Mouse (Mus musculus) layer of hippocampus, postnatal 25 days (tissue): ENCODE results near the gene Acvr1. TPM values are rescaled to one million over a fixed set of nuclear protein-coding genes. Genes with fewer than 3 reads are reported as not detected.

Source experiments
- DNase-seq, 2 experiments: peaks; one replicate each; pipeline ENCODE4 v3.0.0; 2022; ENCODE audit warnings: mixed read lengths in 2 of 2, low spot score in 1 of 2; ENCODE audit errors: extremely low spot score in 1 of 2
- total RNA-seq, 2 experiments: library from RNA; stranded (reverse); gene quantifications; 2 replicates each; pipeline ENCODE4 v1.2.3; 2021

Acvr1 gene
- total RNA-seq, 2 experiments from 2014 or later: 43.1 to 48.2 TPM

DNA sequence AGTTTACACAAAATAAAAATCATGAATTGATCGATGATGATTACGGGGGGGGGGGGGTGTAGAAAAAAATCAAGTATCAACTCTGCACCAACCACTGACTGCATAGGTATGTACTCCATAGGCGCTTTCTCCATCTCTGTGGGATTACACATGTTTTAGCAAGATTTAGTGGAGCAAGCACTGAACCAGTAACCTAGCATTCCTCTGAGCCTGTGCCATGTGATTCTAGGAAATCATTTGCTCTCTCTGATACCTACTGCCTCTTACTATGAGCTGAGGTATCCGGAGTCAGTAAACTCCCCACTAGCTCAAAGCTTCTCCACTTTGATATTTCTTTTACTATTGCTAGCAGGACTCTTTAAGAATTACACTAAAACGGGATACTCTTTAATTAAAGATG lies 43.1 kb downstream of the Acvr1 start:
- no peak for DNase-seq

DNA sequence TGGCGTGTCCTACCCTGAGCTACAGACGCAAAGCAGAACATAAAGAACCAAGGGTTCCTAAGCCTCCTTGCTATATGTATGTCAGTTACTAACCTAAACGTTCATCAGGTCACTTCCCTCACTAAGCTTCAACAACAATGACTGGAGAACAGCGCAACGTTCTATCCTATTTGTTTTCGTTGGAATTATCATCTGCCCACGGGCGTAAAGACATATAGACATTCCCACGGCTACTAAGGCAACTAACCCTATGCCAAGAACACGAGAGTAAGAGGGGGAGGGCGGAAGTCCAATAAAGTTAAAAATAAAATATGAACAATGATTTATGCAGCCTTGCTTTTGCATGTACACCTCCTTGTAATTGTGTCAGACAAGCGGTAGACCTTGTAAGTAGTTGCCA lies 43.9 kb downstream of the Acvr1 start:
- no peak for DNase-seq

DNA sequence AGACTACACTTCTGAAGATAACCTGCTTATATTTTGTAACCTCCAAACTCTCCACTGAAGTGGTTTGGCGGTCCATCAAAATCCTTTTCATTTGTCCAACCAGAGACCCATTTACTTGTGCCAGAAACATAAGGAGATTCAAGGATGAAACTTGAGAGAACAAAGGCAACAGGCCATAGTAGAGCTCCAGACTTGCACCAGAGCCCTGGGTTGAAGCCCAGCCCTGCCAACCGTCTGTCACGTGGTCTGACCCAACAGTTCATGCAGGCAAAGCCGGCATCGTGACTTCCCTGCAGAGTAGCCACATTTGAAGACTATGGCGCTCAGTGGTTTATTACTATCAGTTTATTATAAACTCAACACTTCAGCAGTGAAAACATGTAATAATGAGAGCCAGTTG lies 45.3 kb downstream of the Acvr1 start:
- DNase-seq: no peak

DNA sequence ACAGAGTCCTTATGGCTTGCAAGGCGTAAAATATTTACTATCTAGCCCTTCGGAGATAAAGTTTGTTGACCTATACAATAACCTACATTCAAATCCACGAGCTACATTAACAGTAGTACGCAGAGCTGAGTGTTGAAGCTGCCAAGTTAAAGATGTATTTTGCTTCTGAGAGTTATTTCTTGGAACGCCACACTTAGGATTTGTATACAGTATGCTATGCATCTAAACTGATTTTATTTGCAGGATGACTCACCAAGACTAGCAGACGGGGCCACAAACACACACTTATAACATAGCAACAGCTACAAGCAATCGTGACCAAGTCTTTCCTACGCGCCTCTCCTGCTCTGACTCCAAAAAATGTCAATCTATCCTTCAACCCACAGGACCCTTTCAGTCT lies 46.2 kb downstream of the Acvr1 start:
- DNase-seq: no peak

DNA sequence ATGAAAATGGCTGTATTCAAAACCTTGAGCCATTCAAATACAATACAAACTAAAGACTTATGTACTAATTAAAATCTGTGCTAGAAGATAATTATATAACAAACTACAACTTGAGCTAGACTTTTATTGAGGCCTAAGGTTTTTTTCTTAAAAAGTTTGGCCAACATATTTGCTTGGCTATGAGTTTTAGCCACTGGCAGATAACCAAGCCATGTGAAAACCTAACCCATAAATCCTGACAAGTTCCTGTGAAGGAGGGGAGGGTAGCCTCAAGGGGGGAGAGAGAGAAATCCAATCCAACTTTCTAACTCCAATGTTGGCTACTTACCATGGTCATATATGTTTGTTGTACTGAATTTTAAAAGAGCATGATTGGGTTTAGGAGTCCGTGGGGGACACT lies 48.4 kb downstream of the Acvr1 start:
- DNase-seq: no peak

DNA sequence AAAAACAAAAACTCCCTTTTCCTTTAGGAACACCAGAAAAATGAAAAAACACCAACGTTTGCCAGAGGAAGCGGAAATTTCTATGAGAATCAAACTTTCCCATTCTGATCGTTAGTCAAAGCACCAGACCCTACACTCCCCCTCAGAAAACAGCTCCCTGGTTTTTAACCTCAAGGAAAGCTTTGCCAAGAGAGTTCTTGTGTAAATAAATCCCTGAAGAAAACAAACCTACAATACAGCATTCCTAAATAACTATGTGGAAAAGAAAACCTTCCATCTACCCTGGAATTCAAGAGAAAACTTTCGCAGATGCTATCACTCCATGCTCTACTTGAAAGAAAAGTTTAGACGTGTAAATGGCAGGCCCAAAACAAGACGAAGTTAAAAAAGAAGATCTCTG lies 50.0 kb downstream of the Acvr1 start:
- DNase-seq: no peak

DNA sequence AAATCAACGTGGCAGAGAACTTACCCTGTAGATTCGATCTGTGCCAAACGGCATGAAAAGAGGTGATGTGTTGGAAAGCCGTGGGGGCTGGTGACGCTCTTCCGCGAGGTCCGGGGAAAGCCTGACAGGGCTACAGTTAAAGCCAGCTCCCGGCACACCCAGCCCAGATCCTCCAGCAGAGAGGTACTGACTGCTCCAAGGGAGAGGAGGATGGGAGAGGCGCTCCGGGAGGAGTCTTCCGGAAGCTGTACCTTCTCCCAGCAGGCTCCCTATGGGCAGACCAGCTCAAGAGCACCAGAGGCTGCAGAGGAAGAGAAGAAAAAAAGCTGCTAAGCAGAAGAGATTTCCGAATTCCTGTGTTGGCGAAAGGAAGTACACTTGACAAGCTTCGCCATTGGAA lies 51.0 kb downstream of the Acvr1 start:
- no peak for DNase-seq

DNA sequence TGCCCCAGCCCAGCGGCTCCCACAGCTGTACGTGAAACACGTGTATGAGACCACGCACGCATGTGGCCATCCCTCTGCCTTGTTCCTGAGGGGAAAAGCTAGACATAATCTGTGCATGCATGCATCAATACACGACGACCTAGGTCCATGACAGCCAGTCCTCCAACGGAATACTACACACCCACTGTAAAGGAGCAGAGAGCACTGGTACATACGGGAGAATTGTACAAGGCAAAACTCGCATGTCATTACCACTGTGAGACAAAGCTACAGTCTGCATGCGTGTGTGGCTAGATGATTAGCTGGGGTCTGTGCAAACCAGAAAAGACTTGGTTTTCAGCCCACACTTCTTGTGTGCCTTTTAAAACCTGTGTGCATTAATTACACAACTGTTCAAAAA lies 52.5 kb downstream of the Acvr1 start:
- DNase-seq: no peak

DNA sequence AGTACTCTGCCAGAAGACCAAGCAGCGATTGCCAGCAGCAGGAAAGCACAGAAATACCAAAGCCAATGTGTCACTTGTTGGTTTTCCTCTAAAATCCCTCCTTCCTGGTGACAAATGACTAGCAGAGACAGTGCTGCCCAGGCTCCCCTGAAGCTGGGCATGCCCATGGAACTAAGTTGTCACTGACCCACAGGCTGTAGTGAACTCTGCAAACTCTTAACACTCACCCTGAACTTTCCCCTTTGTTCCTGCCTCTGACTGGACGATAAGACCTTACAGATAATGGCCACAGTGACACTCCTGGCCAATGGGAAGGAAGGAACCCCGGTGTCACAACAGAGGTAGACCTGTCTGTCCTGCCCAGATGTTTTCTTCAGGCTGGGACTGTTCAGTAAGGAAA lies 53.7 kb downstream of the Acvr1 start:
- no peak for DNase-seq

DNA sequence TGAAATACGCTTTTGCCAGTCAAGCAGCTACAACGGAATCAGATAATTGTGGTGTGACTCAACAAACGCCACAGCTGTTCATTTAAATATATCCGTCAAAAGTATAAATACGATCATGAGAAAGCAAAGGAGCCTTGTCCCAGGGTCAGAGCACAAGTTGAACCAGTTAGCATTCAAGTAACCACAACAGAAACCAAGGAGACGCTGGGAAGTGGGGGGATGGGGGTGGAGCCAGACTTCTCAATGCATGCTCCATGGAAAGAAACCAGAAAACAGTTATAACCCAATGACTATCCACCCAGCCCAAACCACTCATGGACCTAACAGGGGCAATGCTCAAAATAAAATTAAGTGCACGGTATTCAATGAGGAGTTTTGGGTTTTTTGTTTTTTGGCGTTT lies 56.8 kb downstream of the Acvr1 start:
- DNase-seq: no peak

DNA sequence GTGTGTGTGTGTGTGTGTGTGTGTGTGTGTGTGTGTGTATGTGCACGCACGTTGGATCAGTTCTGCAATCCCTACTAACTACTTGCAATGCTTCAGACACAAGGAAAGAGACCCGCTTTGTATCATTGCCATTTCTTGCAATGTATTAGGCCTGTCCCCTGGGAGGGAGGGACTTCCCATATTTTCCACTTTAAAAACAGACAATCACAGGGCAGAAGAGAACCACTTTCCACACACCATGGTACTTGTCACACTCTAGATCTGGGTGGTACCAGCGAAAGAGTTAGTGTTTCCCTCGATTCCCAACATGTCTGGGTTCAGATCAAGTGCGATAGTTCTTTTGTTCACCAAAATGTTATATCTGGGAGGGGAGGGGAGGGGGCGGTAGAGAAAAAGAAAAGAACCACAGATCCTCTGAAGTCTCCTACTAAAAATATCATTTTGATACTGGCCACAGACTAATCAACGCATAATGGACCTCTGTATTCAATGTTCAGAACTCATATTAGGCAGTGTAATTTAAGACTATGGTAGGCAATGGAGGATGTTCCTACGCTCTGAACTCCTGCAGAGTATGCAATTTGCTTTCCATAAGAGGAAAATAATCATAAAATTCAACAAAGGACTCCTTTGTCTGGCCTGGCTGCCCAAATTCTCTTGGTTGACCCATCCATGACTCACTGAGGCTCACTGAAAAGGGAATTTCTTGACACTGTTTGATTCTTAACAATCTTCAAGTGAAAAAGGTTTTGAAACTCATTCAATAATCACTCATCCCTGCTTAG lies 61.5 kb downstream of the Acvr1 start:
- DNase-seq: no peak

DNA sequence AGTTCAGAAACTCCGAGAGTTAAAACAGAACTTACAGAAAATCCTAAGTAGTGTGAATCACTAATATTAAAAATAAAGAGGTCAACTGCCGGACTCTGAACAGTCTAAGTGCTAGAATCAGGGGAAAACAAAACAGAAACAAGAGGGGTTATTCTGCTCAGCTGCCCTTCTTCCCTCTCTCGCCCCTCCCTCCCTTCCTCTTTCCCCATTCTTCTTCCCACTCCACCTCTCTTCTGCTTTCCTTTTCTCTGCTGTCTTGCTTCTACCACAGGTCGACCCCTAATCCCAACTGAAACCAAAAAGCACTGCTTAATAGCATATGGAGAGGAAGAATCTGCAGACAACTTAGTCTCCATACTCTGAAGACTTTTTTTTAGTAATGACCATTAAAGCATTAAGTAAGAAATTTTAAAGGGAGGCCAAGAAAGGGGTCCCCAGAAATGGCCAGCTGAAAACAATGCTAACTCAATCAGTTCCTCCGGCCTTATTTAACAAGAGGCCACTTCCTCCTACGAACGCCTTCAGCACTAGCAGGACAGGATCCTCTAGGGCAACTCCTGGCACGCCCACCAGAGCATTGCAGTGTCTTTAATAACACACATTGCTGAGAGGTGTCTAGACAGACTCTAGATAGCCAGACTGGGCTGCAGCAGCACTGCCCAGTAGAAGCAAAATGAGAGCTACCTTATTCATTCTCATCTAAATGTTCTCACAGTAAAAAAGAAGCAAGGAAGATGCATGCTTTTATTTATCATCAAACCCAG lies 70.1 kb downstream of the Acvr1 start:
- DNase-seq: no peak

DNA sequence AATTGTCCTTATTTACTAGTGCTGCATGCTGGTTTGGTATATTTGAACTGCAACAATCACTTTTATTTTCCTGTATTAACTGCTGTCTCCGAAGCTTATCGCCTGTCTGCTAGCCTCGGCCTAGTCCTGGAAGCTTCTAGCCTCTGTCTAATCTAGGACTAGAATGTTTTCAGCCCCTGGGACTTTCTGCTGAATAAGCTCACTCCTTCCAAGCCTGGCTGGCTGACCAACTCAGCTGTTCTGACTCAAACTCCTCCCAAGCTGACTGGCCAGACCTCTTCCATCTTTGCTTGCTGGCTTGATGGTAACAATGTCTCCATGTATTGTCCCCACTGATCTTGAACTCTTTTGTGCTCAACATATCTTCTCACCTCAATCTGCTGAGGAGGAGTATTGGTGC lies 71.7 kb downstream of the Acvr1 start:
- no peak for DNase-seq

DNA sequence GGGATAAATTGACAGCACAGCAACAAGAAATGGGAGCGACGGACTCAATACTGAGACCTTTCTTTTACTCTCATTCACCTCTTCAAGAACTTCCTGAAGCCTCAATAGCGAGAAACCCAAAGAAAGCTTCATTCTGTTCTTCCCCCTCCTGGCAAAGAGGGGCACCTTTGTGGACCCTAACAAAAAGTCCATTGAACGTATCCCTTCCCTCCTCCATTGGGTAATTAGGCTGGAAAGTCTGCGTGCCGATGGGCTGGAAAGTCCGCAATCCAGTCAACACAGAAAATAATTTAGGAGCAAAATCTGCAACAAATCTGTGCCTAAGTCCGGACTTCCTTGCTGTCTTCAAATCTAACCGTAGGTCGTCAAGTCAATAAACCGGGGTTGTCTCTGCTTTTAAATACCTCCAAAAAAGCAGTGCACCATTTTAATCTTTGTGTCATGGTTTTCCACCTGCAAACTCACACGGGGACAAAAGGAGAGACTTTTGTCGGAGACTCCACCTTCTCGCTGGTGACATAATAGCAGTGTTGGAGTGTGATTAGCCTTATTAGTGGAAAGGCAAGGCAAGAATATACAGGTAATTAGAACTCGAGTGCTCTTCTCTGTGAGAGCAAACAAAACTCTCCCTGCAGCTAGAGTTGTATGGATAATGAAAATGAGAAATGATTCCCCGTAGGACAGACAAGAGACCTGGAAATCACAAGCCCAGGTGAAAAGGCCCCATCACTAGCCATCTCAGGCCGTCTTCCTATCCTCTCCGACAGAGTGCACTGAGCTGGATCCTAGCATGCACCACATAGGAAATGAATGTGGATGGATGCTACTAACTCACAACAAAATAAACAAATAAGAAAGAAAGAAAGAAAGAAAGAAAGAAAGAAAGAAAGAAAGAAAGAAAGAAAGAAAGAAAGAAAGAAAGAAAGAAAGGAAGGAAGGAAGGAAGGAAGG lies 73.0 kb downstream of the Acvr1 start:
- DNase-seq: no peak

DNA sequence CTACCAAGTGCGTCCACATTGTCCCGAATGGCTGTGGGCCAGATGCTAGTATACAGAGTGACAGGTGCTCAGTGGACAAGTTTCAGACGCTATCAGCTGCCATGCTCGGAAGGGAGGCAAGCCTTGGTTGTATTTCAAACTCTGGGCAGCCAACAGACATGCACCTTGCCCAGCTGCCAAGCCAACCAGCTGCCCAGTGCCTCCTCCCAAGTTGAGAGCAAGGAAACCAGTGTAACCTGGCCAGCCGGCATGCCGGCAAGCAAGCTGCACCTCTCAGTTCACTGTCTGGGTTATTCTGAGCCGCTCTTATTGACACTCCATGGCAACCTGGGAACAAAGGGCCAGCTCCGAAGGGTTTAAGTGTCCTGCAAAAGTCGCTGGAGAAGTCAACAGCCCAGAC lies 77.7 kb downstream of the Acvr1 start:
- DNase-seq: no peak

DNA sequence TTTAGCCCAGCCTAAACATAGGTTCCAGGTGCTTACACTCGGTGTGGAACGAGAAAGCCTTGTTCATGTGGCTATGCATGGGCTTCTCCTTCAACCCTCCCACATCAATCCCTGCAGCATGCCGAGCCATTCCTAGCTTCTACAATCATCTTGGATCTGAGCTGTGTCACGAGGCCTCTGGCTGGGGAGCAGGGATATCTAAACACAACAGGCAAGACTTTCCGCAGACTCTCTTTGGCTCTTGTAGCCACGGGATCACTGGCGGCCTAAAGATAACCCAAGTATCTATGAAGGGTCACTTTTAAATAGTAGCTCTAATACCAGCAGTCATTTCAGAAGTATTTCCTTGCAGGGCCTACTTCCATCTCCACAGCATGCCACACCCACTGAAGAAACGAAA lies 78.6 kb downstream of the Acvr1 start:
- no peak for DNase-seq

DNA sequence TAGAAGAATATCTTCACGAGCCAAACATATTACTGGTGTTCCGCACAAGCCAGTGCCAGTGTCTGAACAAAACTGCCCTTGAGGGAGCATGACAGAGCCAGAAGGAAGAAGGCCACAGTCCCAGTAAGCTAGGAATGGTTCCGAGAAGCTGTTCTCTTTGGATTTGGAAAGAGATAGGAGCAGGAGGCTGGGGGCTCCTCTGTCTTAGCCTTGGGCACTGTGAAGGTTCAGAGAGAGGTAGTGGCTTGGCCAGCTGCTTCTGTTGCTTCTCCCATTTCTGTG lies 79.7 kb downstream of the Acvr1 start:
- no peak for DNase-seq

DNA sequence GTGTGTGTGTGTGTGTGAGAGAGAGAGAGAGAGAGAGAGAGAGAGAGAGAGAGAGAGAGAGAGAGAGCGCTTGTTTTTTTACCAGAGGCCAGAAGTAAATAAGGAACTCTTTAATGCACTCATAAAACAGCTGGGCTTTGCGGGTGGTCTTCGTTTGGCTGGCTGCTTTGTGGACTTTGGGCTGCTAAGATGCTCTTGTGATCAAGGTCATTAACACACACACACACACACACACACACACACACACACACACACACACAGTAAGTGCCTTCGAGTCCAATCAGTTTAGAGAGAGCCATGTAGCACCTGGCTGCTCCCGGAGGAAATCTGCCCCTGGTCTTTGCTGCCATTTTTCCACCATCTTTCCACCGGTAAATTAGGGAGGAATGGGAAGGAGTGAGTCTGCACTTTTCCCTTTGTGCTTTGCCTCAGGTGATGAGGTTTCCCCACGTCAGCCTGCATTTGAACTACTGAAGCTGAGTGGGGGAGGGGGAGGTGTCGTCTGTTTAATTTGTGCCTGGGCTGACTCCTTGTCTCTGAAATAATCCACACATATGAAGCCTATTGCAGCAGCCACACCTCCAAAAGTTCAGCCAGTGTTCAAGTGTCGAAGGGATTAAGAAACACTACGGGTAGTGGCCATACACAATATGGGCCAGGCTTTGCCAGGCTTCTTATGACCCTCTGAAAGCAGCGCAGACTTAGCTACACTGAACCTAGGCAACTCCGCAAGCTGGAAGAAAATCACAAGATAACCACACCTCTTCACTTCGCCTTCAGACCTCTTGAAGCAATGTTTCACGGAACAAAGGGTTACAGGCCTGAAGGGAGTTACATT lies 80.3 kb downstream of the Acvr1 start:
- no peak for DNase-seq

DNA sequence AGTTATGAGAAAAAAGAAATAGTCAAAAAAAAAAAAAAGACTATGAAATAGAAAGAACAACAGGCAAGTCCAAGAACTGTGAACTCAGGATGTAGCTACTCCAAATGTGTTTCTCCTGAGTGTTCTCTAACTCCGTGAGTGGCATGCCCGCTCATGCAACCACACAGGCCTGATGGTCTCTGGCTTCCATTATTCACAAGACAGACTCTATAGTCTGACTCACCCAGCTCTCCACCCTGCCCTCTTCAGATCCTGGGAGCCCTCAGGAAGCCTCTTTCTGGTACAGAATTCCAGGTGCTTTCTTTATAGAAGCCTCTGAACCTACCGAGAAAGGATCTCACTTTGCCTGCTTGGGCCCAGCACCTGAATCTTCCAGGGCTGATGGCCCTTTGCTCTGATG lies 81.3 kb downstream of the Acvr1 start:
- no peak for DNase-seq

DNA sequence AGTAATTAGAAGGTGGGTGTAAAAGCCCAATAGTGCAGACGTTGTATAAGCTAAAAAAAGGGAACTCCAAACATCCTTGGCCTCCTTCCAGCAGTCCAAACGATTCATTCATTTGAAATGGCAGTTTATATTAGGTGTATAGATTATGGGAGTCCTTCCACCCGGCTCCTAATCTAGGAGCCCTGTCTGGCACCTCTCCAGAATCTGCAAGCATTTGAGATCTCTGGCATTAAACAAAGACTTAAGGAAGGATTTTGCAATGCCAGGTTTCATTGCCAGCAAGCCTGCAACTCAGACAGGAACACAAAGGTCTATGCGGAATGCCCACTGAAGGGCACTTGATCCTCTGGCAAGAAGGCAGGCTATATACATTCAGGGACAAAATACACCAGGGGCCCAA lies 81.8 kb downstream of the Acvr1 start:
- DNase-seq: no peak
